Mouse (Mus musculus) embryonic facial prominence, embryonic 14.5 days (tissue): Measurements from ENCODE around the gene Prss40. TPM values are rescaled to one million over a fixed set of nuclear protein-coding genes. Genes with fewer than 3 reads are reported as not detected.
"Not testable (repeated sequence)": the region's sequence is repeated elsewhere in the genome, so short reads cannot be mapped to it uniquely, and the experiment has no call there.

Experiments
- ATAC-seq: fragments of 200-750 bp; cut with Nextera tagmentation; 2 replicates; pipeline ENCODE4 v1.8.0; 2017; ENCODE audit warnings: low read depth, moderate number of reproducible peaks, moderate TSS enrichment
- DNase-seq: peaks from one replicate; pipeline ENCODE4 v3.0.0-alpha.2; 2015; ENCODE audit warnings: low spot score
- H3K27ac ChIP-seq: fragments of 300-500 bp; sonication (generic); replicated peaks from 2 replicates; pipeline ENCODE4 v1.5.1; 2014; ENCODE audit warnings: low read depth, mild to moderate bottlenecking, low read length, moderate library complexity
- H3K27me3 ChIP-seq: fragments of 300-500 bp; sonication (generic); replicated peaks from 2 replicates; pipeline ENCODE4 v1.6.1; 2014; ENCODE audit warnings: low read length; ENCODE audit not compliant: control insufficient read depth, insufficient read depth
- H3K36me3 ChIP-seq: fragments of 300-500 bp; sonication (generic); 2 replicates; pipeline ENCODE4 v1.6.1; 2014; ENCODE audit warnings: low read length, mixed read lengths; ENCODE audit not compliant: control insufficient read depth, insufficient read depth
- H3K4me1 ChIP-seq: fragments of 300-500 bp; sonication (generic); 2 replicates; pipeline ENCODE4 v1.6.1; 2014; ENCODE audit warnings: antibody characterized with exemption, low read length; ENCODE audit not compliant: control insufficient read depth, insufficient read depth
- H3K4me2 ChIP-seq: fragments of 300-500 bp; sonication (generic); 2 replicates; pipeline ENCODE4 v1.6.1; 2014; ENCODE audit warnings: low read depth, mild to moderate bottlenecking, low read length, moderate library complexity, mixed read lengths
- H3K4me3 ChIP-seq: fragments of 300-500 bp; sonication (generic); 2 replicates; pipeline ENCODE4 v1.5.1; 2014; ENCODE audit warnings: low read depth, mild to moderate bottlenecking, low read length
- H3K9ac ChIP-seq: fragments of 300-500 bp; sonication (generic); 2 replicates; pipeline ENCODE4 v1.6.1; 2014; ENCODE audit warnings: low read depth, mild to moderate bottlenecking, low read length, moderate library complexity, mixed read lengths
- H3K9me3 ChIP-seq: fragments of 300-500 bp; sonication (generic); 2 replicates; pipeline ENCODE4 v1.6.1; 2016; ENCODE audit warnings: low read length; ENCODE audit not compliant: control insufficient read depth
- WGBS: fragments of 180-500 bp; shearing (Covaris S2); extraction: QIAGEN DNeasy Blood & Tissue Kit; methylation state at CpG from one replicate; pipeline ENCODE4 v1.1.7; 2014; 5-methylcytosine and 5-hydroxymethylcytosine counted together
- polyA plus RNA-seq: library from polyadenylated mRNA; unstranded; fragments of >200 nt; fragmentation: Nextera tagmentation; extraction: Ambion mirVana; gene quantifications from 2 replicates; pipeline ENCODE4 v1.2.1, GENCODE M21; 2014

The Prss40 gene
- polyA plus RNA-seq, 1 experiment from 2014 or later, result not detected

GRCm38 (mm10) chr1:34553690-34554089 is 7.1 kb downstream of the Prss40 start:
- Histone ChIP-seq H3K27ac (no peak overlapping the region), H3K4me2 (no peak overlapping the region), H3K9me3 (no peaks in the 10 kb centered on the region), H3K9ac (no peak overlapping the region), H3K4me3 (no peak overlapping the region), H3K27me3 (no peaks in the 10 kb centered on the region), H3K4me1 (no peaks in the 10 kb centered on the region), H3K36me3 (no peaks in the 10 kb centered on the region)
- WGBS, result 76% methylated on average over 1 of the region's 1 CpGs
- ATAC-seq, result no peak
- no peak for DNase-seq

GRCm38 (mm10) chr1:34547074-34547473 is 13.7 kb downstream of the Prss40 start:
- no peak overlapping the region for H3K9ac ChIP-seq
- DNase-seq, result no peak
- H3K4me2 ChIP-seq, result no peak overlapping the region
- H3K36me3 ChIP-seq, result no peaks in the 10 kb centered on the region
- H3K27me3 ChIP-seq, result no peaks in the 10 kb centered on the region
- H3K4me1 ChIP-seq, result no peaks in the 10 kb centered on the region
- 67% methylated on average over 1 of the region's 1 CpGs for WGBS
- H3K9me3 ChIP-seq, result no peaks in the 10 kb centered on the region
- no peak overlapping the region for H3K4me3 ChIP-seq
- ATAC-seq, result no peak
- H3K27ac ChIP-seq, result no peak overlapping the region

- peak; percentile 67 for DNase-seq
- Histone ChIP-seq H3K27ac (no peak overlapping the region), H3K27me3 (peaks cover 31% of the 10 kb centered on the region), H3K9me3 (no peaks in the 10 kb centered on the region), H3K9ac (no peak overlapping the region; the same call in 1 of the 2 replicates), H3K4me3 (peak overlapping the region; percentile 19; the same call in 1 of the 2 replicates), H3K4me2 (peak overlapping the region; percentile 47), H3K36me3 (no peaks in the 10 kb centered on the region), H3K4me1 (peaks cover 6% of the 10 kb centered on the region; the same call in 1 of the 2 replicates)
- 6% methylated on average over 16 of the region's 16 CpGs for WGBS
- peak; percentile 60 for ATAC-seq
Measured at GRCm38 (mm10) chr1:34536767-34537485, 23.8 kb downstream of the Prss40 start.

GRCm38 (mm10) chr1:34536291-34536766 is 24.4 kb downstream of the Prss40 start:
- Histone ChIP-seq H3K9ac (no peak overlapping the region; the same call in 1 of the 2 replicates), H3K36me3 (no peaks in the 10 kb centered on the region), H3K27me3 (peaks cover 31% of the 10 kb centered on the region), H3K4me3 (peak overlapping the region; percentile 19; the same call in 1 of the 2 replicates), H3K9me3 (no peaks in the 10 kb centered on the region), H3K27ac (no peak overlapping the region), H3K4me2 (peak overlapping the region; percentile 47), H3K4me1 (peaks cover 6% of the 10 kb centered on the region; the same call in 1 of the 2 replicates)
- no peak for ATAC-seq
- WGBS, result under 1% methylated on average over 14 of the region's 14 CpGs
- no peak for DNase-seq

- Histone ChIP-seq H3K27me3 (peaks cover 31% of the 10 kb centered on the region), H3K4me3 (peak within 1 kb of the TSS; percentile 19; the same call in 1 of the 2 replicates), H3K4me2 (peak within 1 kb of the TSS; percentile 47)
- not testable (repeated sequence) for H3K4me1 ChIP-seq, DNase-seq, H3K9me3 ChIP-seq, H3K9ac ChIP-seq, H3K27ac ChIP-seq, ATAC-seq, H3K36me3 ChIP-seq
- 31% methylated on average over 6 of the region's 7 CpGs for WGBS
Measured at GRCm38 (mm10) chr1:34535043-34535698, 25.6 kb downstream of the Prss40 start, which contains the start of gene Cfc1. Cfc1 (plus strand) TSS chr1:34535648.

GRCm38 (mm10) chr1:34534574-34534973 is 26.2 kb downstream of the Prss40 start:
- not testable (repeated sequence) for H3K36me3 ChIP-seq, H3K4me2 ChIP-seq, H3K9ac ChIP-seq, H3K9me3 ChIP-seq, DNase-seq, H3K4me3 ChIP-seq, ATAC-seq, H3K4me1 ChIP-seq, H3K27ac ChIP-seq
- WGBS, result 43% methylated on average over 3 of the region's 3 CpGs
- peaks cover 31% of the 10 kb centered on the region for H3K27me3 ChIP-seq

- no peaks in the 10 kb centered on the region for H3K27me3 ChIP-seq
- H3K4me3 ChIP-seq, result no peak overlapping the region
- H3K9ac ChIP-seq, result no peak overlapping the region
- 69% methylated on average over 3 of the region's 3 CpGs for WGBS
- H3K4me1 ChIP-seq, result no peaks in the 10 kb centered on the region
- no peaks in the 10 kb centered on the region for H3K36me3 ChIP-seq
- no peaks in the 10 kb centered on the region for H3K9me3 ChIP-seq
- DNase-seq (no peak), ATAC-seq (no peak)
- H3K4me2 ChIP-seq, result no peak overlapping the region
- H3K27ac ChIP-seq, result no peak overlapping the region
Measured at GRCm38 (mm10) chr1:34523647-34524046, 37.1 kb downstream of the Prss40 start.

GRCm38 (mm10) chr1:34522850-34523244 is 37.9 kb downstream of the Prss40 start:
- Histone ChIP-seq H3K36me3 (no peaks in the 10 kb centered on the region), H3K27ac (no peak overlapping the region), H3K27me3 (no peaks in the 10 kb centered on the region), H3K9me3 (no peaks in the 10 kb centered on the region), H3K9ac (no peak overlapping the region), H3K4me2 (no peak overlapping the region), H3K4me3 (no peak overlapping the region), H3K4me1 (no peaks in the 10 kb centered on the region)
- ATAC-seq, result no peak
- WGBS, result 81% methylated on average over 3 of the region's 3 CpGs
- no peak for DNase-seq
